Mouse (Mus musculus) layer of hippocampus, adult 2 months (tissue): Measurements from ENCODE around the gene Irx5. TPM values are rescaled to one million over a fixed set of nuclear protein-coding genes. Genes with fewer than 3 reads are reported as not detected.

ENCODE experiments used
- DNase-seq, 2 experiments: peaks; one replicate each; pipeline ENCODE4 v3.0.0; 2022; ENCODE audit warnings: low spot score in 2 of 2
- H3K27ac ChIP-seq: fragments of 200-600 bp; 2 replicates; pipeline ENCODE4 v1.8.1; 2022
- H3K4me3 ChIP-seq: fragments of 200-600 bp; 2 replicates; pipeline ENCODE4 v1.8.1; 2022; ENCODE audit warnings: mild to moderate bottlenecking
- CTCF ChIP-seq: fragments of 200-600 bp; conservative IDR thresholded peaks from 2 replicates; pipeline ENCODE4 v1.8.1; 2022; ENCODE audit warnings: antibody characterized with exemption, mild to moderate bottlenecking, moderate library complexity
- total RNA-seq, 2 experiments: library from RNA; stranded (reverse); gene quantifications; 2 replicates each; pipeline ENCODE4 v1.2.3; 2021

Gene Irx5
- total RNA-seq, 2 experiments from 2014 or later, result 0.18 TPM; not detected in 1

- TF ChIP-seq CTCF, result no peak
- H3K4me3 ChIP-seq, result no peak overlapping the region
These were observed 63.2 kb downstream of the Irx5 start for GRCm38 (mm10) chr8:92420666-92421065.

More at GRCm38 (mm10) chr8:92420666-92421065, 63.2 kb downstream of the Irx5 start:
- DNase-seq, result no peak
- H3K27ac ChIP-seq, result no peak overlapping the region
